Mouse (Mus musculus): Measurements from ENCODE around the gene Ppp1r3e.

Gene Ppp1r3e

GRCm38 (mm10) chr14:54877048-54877715 is at the start of gene Ppp1r3e:
Ppp1r3e (minus strand) TSS chr14:54877550.
- DNase-seq (ENCODE audit: extremely low spot score) = peak; percentile 69

GRCm38 (mm10) chr14:54926401-54927158 is 49.2 kb upstream of the Ppp1r3e start:
- DNase-seq (ENCODE audit: extremely low spot score) = peak; percentile 93

- DNase-seq (ENCODE audit: extremely low spot score) = peak; percentile 73
These were observed 48.3 kb upstream of the Ppp1r3e start, which contains the start of gene Efs for GRCm38 (mm10) chr14:54925349-54926342. Efs (minus strand) TSS chr14:54926126.

- DNase-seq (ENCODE audit: extremely low spot score) = peak; percentile 80
These were observed 47.4 kb upstream of the Ppp1r3e start for GRCm38 (mm10) chr14:54924641-54925348.

GRCm38 (mm10) chr14:54920076-54920685 is 42.8 kb upstream of the Ppp1r3e start:
- no peak for DNase-seq (ENCODE audit: extremely low spot score)

- no peak for DNase-seq (ENCODE audit: extremely low spot score)
These were observed 36.0 kb upstream of the Ppp1r3e start for GRCm38 (mm10) chr14:54913343-54913742.

- peak; percentile 85 for DNase-seq (ENCODE audit: extremely low spot score)
These were observed 35.5 kb upstream of the Ppp1r3e start, which contains the start of gene Slc22a17 for GRCm38 (mm10) chr14:54912886-54913285. Slc22a17 (minus strand) TSS chr14:54913132.

- peak; percentile 37 for DNase-seq (ENCODE audit: extremely low spot score)
These were observed 34.9 kb upstream of the Ppp1r3e start for GRCm38 (mm10) chr14:54912109-54912850.

GRCm38 (mm10) chr14:54908682-54909081 is 31.3 kb upstream of the Ppp1r3e start:
- no peak for DNase-seq (ENCODE audit: extremely low spot score)

- DNase-seq (ENCODE audit: extremely low spot score) = no peak
These were observed 26.3 kb upstream of the Ppp1r3e start for GRCm38 (mm10) chr14:54903641-54904040.

- peak; percentile 80 for DNase-seq (ENCODE audit: extremely low spot score)
These were observed 23.0 kb upstream of the Ppp1r3e start for GRCm38 (mm10) chr14:54900383-54900782.

- no peak for DNase-seq (ENCODE audit: extremely low spot score)
These were observed 20.1 kb upstream of the Ppp1r3e start for GRCm38 (mm10) chr14:54897445-54897844.

GRCm38 (mm10) chr14:54894296-54895151 is 17.2 kb upstream of the Ppp1r3e start:
- DNase-seq (ENCODE audit: extremely low spot score) = peak; percentile 68

GRCm38 (mm10) chr14:54893651-54894181 is 16.4 kb upstream of the Ppp1r3e start:
- peak; percentile 98 for DNase-seq (ENCODE audit: extremely low spot score)

- no peak for DNase-seq (ENCODE audit: extremely low spot score)
These were observed 14.8 kb upstream of the Ppp1r3e start, which contains the start of gene Pabpn1 for GRCm38 (mm10) chr14:54892200-54892599. Pabpn1 (plus strand) TSS chr14:54892500.

- DNase-seq (ENCODE audit: extremely low spot score) = no peak
These were observed 8.0 kb upstream of the Ppp1r3e start for GRCm38 (mm10) chr14:54885309-54885708.

GRCm38 (mm10) chr14:54884022-54884712 is 6.8 kb upstream of the Ppp1r3e start:
- DNase-seq (ENCODE audit: extremely low spot score) = no peak

Data from embryo, embryonic 9.5 days (tissue).